Mouse (Mus musculus) liver, postnatal 0 days (tissue): ENCODE measurements around the gene 4931422A03Rik. TPM values are rescaled to one million over a fixed set of nuclear protein-coding genes. Genes with fewer than 3 reads are reported as not detected.

Source experiments
- ATAC-seq: fragments of 200-750 bp; cut with Nextera tagmentation; 2 replicates; pipeline ENCODE4 v1.8.0; 2017; ENCODE audit warnings: mild to moderate bottlenecking, moderate library complexity
- DNase-seq: peaks from one replicate; pipeline ENCODE4 v3.0.0-alpha.2; 2016
- H3K27ac ChIP-seq: fragments of 300-500 bp; sonication (generic); 2 replicates; pipeline ENCODE4 v1.5.1; 2014; ENCODE audit warnings: antibody characterized with exemption, moderate library complexity, mild to moderate bottlenecking, low read depth
- H3K27me3 ChIP-seq: fragments of 300-500 bp; sonication (generic); 2 replicates; pipeline ENCODE4 v1.6.1; 2014; ENCODE audit warnings: low read length, control low read depth, mixed read lengths; ENCODE audit not compliant: insufficient read depth
- H3K36me3 ChIP-seq: fragments of 300-500 bp; sonication (generic); replicated peaks from 2 replicates; pipeline ENCODE4 v1.6.1; 2014; ENCODE audit warnings: mild to moderate bottlenecking, control low read depth, low read length, moderate library complexity, mixed read lengths; ENCODE audit not compliant: insufficient read depth
- H3K4me1 ChIP-seq: fragments of 300-500 bp; sonication (generic); 2 replicates; pipeline ENCODE4 v1.6.1; 2014; ENCODE audit warnings: antibody characterized with exemption, mild to moderate bottlenecking, control low read depth; ENCODE audit not compliant: insufficient read depth
- H3K4me2 ChIP-seq: fragments of 300-500 bp; sonication (generic); 2 replicates; pipeline ENCODE4 v1.6.1; 2014; ENCODE audit warnings: low read depth, mild to moderate bottlenecking, low read length, moderate library complexity, mixed read lengths
- H3K4me3 ChIP-seq: fragments of 300-500 bp; sonication (generic); 2 replicates; pipeline ENCODE4 v1.5.1; 2014; ENCODE audit warnings: low read depth, low read length
- H3K9ac ChIP-seq: fragments of 300-500 bp; sonication (generic); replicated peaks from 2 replicates; pipeline ENCODE4 v1.6.1; 2014; ENCODE audit warnings: mild to moderate bottlenecking, moderate library complexity
- H3K9me3 ChIP-seq: fragments of 300-500 bp; sonication (generic); 2 replicates; pipeline ENCODE4 v1.6.1; 2016; ENCODE audit warnings: mild to moderate bottlenecking, control low read depth, low read length, mixed read lengths
- CTCF ChIP-seq: sonication (generic); IDR thresholded peaks from 2 replicates; pipeline ENCODE4 v1.5.1; 2016; ENCODE audit warnings: antibody characterized with exemption, low read depth
- EP300 ChIP-seq: IDR thresholded peaks from 2 replicates; pipeline ENCODE4 v1.6.1; 2016; ENCODE audit warnings: antibody characterized with exemption, low read depth, mild to moderate bottlenecking
- WGBS: fragments of 180-500 bp; shearing (Covaris S2); extraction: QIAGEN DNeasy Blood & Tissue Kit; methylation state at CpG from one replicate; pipeline ENCODE4 v1.1.7; 2014; ENCODE audit not compliant: insufficient replicate concordance; 5-methylcytosine and 5-hydroxymethylcytosine counted together
- polyA plus RNA-seq: library from polyadenylated mRNA; unstranded; fragments of >200 nt; fragmentation: Nextera tagmentation; extraction: Ambion mirVana; gene quantifications from 2 replicates; pipeline ENCODE4 v1.2.1, GENCODE M21; 2015

The 4931422A03Rik gene
- polyA plus RNA-seq, 1 experiment from 2014 or later = 1.5 TPM

DNA sequence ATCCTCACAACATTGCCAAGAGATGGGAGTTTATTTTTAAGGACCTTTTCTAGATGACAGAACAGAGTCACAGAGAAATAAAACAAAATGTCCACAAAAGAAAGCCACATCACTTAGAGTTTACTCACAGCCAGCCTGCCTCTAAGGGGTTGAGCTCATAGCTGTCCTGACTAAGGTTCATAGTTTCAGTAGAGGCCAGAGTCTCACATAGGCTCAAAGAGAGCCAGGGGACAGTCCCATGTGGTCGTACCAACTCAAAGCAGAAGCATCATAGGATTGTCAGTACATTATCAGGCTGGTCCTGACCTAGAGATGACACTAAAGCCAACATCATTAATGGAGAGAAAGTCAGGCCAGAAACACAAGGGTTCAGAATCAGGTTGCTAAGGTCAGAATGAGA is 89.6 kb downstream of the 4931422A03Rik start:
- H3K27me3 ChIP-seq = no peaks in the 10 kb centered on the region
- no peak overlapping the region for H3K4me3 ChIP-seq
- no peak overlapping the region for H3K27ac ChIP-seq
- 67% methylated on average over 1 of the region's 1 CpGs for WGBS
- no peaks in the 10 kb centered on the region for H3K36me3 ChIP-seq
- TF ChIP-seq CTCF (no peak), EP300 (no peak)
- H3K9ac ChIP-seq = no peak overlapping the region
- H3K9me3 ChIP-seq = no peaks in the 10 kb centered on the region
- peaks cover 8% of the 10 kb centered on the region; the same call in 1 of the 2 replicates for H3K4me1 ChIP-seq
- ATAC-seq = no peak
- no peak overlapping the region for H3K4me2 ChIP-seq
- no peak for DNase-seq

DNA sequence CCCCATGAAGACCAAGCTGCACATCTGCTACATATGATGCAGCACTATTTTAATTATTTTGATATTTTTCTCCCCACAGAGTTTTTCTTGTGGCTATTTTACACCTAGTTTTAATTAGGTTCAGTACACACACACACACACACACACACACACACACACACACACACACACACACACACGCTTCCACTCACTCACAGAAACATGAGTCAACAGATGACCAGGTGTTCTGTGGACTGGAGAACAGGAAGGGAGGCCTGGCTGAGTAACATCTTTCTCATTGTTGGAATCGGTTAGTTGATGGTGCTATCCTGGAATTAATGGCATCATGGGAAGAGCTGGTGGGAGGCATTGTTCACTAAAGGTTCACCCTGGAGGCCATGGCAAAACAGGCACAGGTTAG is 90.5 kb downstream of the 4931422A03Rik start:
- no peak overlapping the region for H3K4me3 ChIP-seq
- ATAC-seq = no peak
- no peak overlapping the region for H3K27ac ChIP-seq
- H3K4me1 ChIP-seq = peaks cover 9% of the 10 kb centered on the region
- no peak for DNase-seq
- H3K36me3 ChIP-seq = no peaks in the 10 kb centered on the region
- H3K9me3 ChIP-seq = no peaks in the 10 kb centered on the region
- no peak overlapping the region for H3K9ac ChIP-seq
- H3K4me2 ChIP-seq = no peak overlapping the region
- 83% methylated on average over 2 of the region's 2 CpGs for WGBS
- no peaks in the 10 kb centered on the region for H3K27me3 ChIP-seq
- TF ChIP-seq CTCF (no peak), EP300 (no peak)

- 86% methylated on average over 2 of the region's 2 CpGs for WGBS
- H3K4me3 ChIP-seq = no peak overlapping the region
- peaks cover 18% of the 10 kb centered on the region for H3K4me1 ChIP-seq
- H3K27me3 ChIP-seq = no peaks in the 10 kb centered on the region
- no peaks in the 10 kb centered on the region for H3K36me3 ChIP-seq
- H3K9me3 ChIP-seq = no peaks in the 10 kb centered on the region
- no peak overlapping the region for H3K27ac ChIP-seq
- DNase-seq (no peak), ATAC-seq (no peak)
- H3K4me2 ChIP-seq = no peak overlapping the region
- TF ChIP-seq CTCF = no peak
- TF ChIP-seq EP300 = no peak
- no peak overlapping the region for H3K9ac ChIP-seq
Measured at GRCm38 (mm10) chr2:103936666-103937065, 91.5 kb downstream of the 4931422A03Rik start.

DNA sequence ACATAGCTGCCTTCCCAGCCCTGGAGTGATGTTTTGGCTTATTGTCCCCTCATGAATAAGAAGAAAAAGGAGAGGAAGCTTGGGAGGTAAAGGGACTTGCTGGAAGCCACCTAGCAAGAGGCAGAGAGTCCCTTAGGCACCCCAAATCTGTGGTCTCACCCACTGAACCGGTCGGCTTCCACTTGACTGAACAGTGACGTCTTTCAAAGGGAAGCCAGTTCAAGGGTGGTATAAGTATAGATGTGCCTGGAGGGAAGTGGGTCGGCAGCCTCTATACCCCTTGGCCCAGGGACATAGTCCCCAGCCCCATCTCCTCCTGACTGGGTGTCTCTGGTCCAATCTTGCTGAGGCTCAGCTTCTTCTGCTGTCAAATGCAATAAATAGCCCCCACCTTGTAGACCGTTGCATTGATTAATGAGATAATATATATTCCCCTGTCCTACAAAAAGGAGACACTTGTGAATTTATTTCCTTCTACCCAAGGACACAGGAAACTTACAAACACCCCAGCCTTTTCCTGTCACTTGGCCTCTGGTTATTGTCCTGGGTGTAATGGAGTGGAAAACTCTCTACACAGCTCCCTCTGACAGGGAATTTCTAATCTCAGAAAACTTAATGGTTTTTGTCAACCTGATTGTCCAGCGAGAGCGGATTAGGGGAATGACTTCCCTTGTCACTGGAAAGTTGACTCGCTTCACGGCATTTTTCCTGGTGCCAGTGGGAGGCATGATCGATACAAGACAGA is 92.3 kb downstream of the 4931422A03Rik start:
- H3K4me2 ChIP-seq = no peak overlapping the region
- no peak overlapping the region for H3K27ac ChIP-seq
- no peaks in the 10 kb centered on the region for H3K9me3 ChIP-seq
- ATAC-seq (no peak), DNase-seq (no peak)
- no peaks in the 10 kb centered on the region for H3K27me3 ChIP-seq
- WGBS = 66% methylated on average over 10 of the region's 10 CpGs
- no peak overlapping the region for H3K4me3 ChIP-seq
- TF ChIP-seq EP300 (no peak), CTCF (no peak)
- peaks cover 21% of the 10 kb centered on the region for H3K4me1 ChIP-seq
- H3K9ac ChIP-seq = no peak overlapping the region
- H3K36me3 ChIP-seq = no peaks in the 10 kb centered on the region

DNA sequence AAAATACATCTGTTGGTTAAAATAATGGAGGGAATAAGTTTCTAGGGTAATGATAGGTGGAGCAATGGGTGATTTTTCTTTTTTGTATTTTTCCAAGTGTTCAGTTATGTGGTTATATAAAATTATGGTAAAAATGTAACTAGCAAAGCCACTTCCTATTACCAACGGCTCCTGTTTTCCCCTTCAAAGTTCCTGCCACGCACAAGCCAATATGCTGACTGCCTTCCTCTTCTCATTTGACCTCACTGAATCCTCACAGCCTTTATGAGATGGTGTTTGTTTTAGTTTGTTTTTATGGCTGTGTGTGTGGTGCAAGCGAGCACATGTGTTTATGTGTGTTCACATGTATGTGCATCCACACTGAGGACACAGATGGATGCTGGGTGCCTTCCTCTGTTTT is 93.5 kb downstream of the 4931422A03Rik start:
- Histone ChIP-seq H3K27ac (no peak overlapping the region), H3K9me3 (no peaks in the 10 kb centered on the region), H3K27me3 (no peaks in the 10 kb centered on the region), H3K9ac (no peak overlapping the region), H3K36me3 (no peaks in the 10 kb centered on the region), H3K4me1 (peaks cover 24% of the 10 kb centered on the region), H3K4me2 (no peak overlapping the region), H3K4me3 (no peak overlapping the region)
- WGBS = 41% methylated on average over 3 of the region's 3 CpGs
- no peak for ATAC-seq
- TF ChIP-seq EP300 = no peak
- TF ChIP-seq CTCF = no peak
- DNase-seq = no peak

GRCm38 (mm10) chr2:103934270-103934669 is 93.9 kb downstream of the 4931422A03Rik start:
- H3K9me3 ChIP-seq = no peaks in the 10 kb centered on the region
- H3K4me2 ChIP-seq = no peak overlapping the region
- H3K9ac ChIP-seq = no peak overlapping the region
- H3K4me1 ChIP-seq = peaks cover 24% of the 10 kb centered on the region
- no peak overlapping the region for H3K4me3 ChIP-seq
- no peak overlapping the region for H3K27ac ChIP-seq
- ATAC-seq (no peak), DNase-seq (no peak)
- TF ChIP-seq EP300 = no peak
- WGBS = 48% methylated on average over 7 of the region's 7 CpGs
- no peaks in the 10 kb centered on the region for H3K27me3 ChIP-seq
- no peaks in the 10 kb centered on the region for H3K36me3 ChIP-seq

- H3K9ac ChIP-seq = no peak overlapping the region
Measured at GRCm38 (mm10) chr2:103932480-103932879, 95.7 kb downstream of the 4931422A03Rik start.

More at GRCm38 (mm10) chr2:103932480-103932879, 95.7 kb downstream of the 4931422A03Rik start:
- DNase-seq = no peak
- TF ChIP-seq EP300 (no peak), CTCF (no peak)
- Histone ChIP-seq H3K9me3 (no peaks in the 10 kb centered on the region), H3K4me2 (no peak overlapping the region), H3K27me3 (no peaks in the 10 kb centered on the region), H3K27ac (no peak overlapping the region), H3K4me1 (peaks cover 24% of the 10 kb centered on the region), H3K4me3 (no peak overlapping the region), H3K36me3 (no peaks in the 10 kb centered on the region)
- whole genome bisulfite sequencing = 37% methylated on average over 9 of the region's 9 CpGs
- ATAC-seq = no peak
